Mouse (Mus musculus): ENCODE results near the gene Tnn.

- no peak for TF ChIP-seq CTCF (IDR thresholded peaks at IDR 0.05; ENCODE audit: borderline replicate concordance, extremely low read depth, insufficient read depth, insufficient read length)
- no peak for TF ChIP-seq POLR2A (IDR thresholded peaks at IDR 0.05; ENCODE audit: borderline replicate concordance, extremely low read depth, insufficient read depth, insufficient read length, poor library complexity, severe bottlenecking)
Measured at GRCm38 (mm10) chr1:160064547-160065144, 88.7 kb downstream of the Tnn start.
